16 mouse cellular contexts compared by ENCODE assay signal in the genomic region with DNA sequence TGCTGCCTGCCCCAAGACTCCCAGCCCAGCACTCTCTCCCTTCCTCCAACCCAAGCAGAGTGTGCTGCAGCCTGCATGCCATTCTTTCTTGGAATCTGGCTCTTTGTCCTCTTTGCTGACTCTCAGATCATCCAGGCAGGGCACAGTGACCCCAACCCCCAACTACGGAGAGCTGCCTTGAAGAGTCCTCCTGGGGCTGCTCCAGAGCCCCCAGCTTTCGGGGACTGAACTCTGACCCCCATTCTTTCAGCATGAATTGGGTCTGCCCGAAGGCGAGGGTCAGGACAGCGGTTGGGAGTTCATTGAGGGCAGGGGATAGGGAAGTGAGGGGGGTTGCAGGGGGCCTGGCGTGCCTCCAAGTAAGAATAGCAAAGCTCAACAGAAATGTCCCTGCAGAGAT. TPM values are rescaled to one million over a fixed set of nuclear protein-coding genes. Genes with fewer than 3 reads are reported as not detected.
DNase-seq lines count a peak whose midpoint lies in the region; ATAC-seq and TF ChIP-seq lines count a peak whose summit lies in the region.
"Had no signal": no experiment of that assay in that cellular context is flagged by ENCODE, and none has a peak within 500 bp of the region (broad histone marks: within the 10 kb centered on the region; RNA-seq: fewer than 3 reads in every experiment).

No protein-coding gene starts in this region.

- H3K9ac ChIP-seq in heart, embryonic 13.5 days: 0 out of 2 replicates have a peak overlapping the region, but pooled peaks have one; percentile 19
- H3K9ac ChIP-seq in embryonic facial prominence, embryonic 12.5 days: 0 out of 2 replicates have a peak overlapping the region, but pooled peaks have one; percentile 9
- no peak overlapping the region for H3K9ac ChIP-seq in kidney, postnatal 0 days (ENCODE audit: low read depth, low read length)
- H3K9ac ChIP-seq in stomach, postnatal 0 days (ENCODE audit: low read length): no peak overlapping the region
- H3K9ac ChIP-seq: midbrain, embryonic 13.5 days had no signal

- DNase-seq in heart, adult 18-20 months: no peak
- peak; percentile 39 for DNase-seq in Muller cell, postnatal 12 days (ENCODE audit: inconsistent ontology term)
- DNase-seq in kidney, postnatal 0 days (ENCODE audit: low spot score): no peak
- DNase-seq in testis, postnatal 10 days (ENCODE audit: low spot score): no peak
- DNase-seq in stomach, postnatal 0 days (ENCODE audit: low spot score): no peak
- no peak for DNase-seq in adrenal gland, postnatal 25 days
- DNase-seq: adrenal gland, postnatal 10 days; cerebellum, postnatal 10 days; gastrocnemius, postnatal 14 days; lung, postnatal 36 days had no signal

- TF ChIP-seq CTCF in kidney, postnatal 0 days (IDR thresholded peaks at IDR 0.05; ENCODE audit: low read depth): no peak
- TF ChIP-seq CTCF in stomach, postnatal 0 days (IDR thresholded peaks at IDR 0.05; ENCODE audit: low read depth): no peak

- TF ChIP-seq EP300 in stomach, postnatal 0 days (optimal IDR thresholded peaks at IDR 0.05): no peak

- no peak overlapping the region for H3K4me2 ChIP-seq in heart, embryonic 13.5 days
- no peak overlapping the region for H3K4me2 ChIP-seq in embryonic facial prominence, embryonic 12.5 days (replicated peaks)
- H3K4me2 ChIP-seq in kidney, postnatal 0 days (ENCODE audit: low read length): no peak overlapping the region
- no peak overlapping the region for H3K4me2 ChIP-seq in stomach, postnatal 0 days (replicated peaks; ENCODE audit: low read depth)
- H3K4me2 ChIP-seq: liver, embryonic 11.5 days; midbrain, embryonic 13.5 days had no signal

- H3K36me3 ChIP-seq in heart, embryonic 13.5 days: no peaks in the 10 kb centered on the region
- H3K36me3 ChIP-seq in embryonic facial prominence, embryonic 12.5 days: no peaks in the 10 kb centered on the region
- no peaks in the 10 kb centered on the region for H3K36me3 ChIP-seq in kidney, postnatal 0 days (ENCODE audit: insufficient read depth, low read length)
- H3K36me3 ChIP-seq in stomach, postnatal 0 days (ENCODE audit: control insufficient read depth, insufficient read depth, low read length): no peaks in the 10 kb centered on the region
- H3K36me3 ChIP-seq: midbrain, embryonic 13.5 days had no signal

- H3K27ac ChIP-seq in heart, embryonic 13.5 days (replicated peaks): no peak overlapping the region
- H3K27ac ChIP-seq in embryonic facial prominence, embryonic 12.5 days: no peak overlapping the region
- no peak overlapping the region for H3K27ac ChIP-seq in kidney, postnatal 0 days
- no peak overlapping the region for H3K27ac ChIP-seq in stomach, postnatal 0 days (replicated peaks)
- H3K27ac ChIP-seq: layer of hippocampus, adult 2 months; midbrain, embryonic 13.5 days had no signal

- peaks cover 54% of the 10 kb centered on the region for H3K27me3 ChIP-seq in heart, embryonic 13.5 days (replicated peaks)
- H3K27me3 ChIP-seq in embryonic facial prominence, embryonic 12.5 days: peaks cover 15% of the 10 kb centered on the region
- peaks cover 2% of the 10 kb centered on the region; the same call in 1 of the 2 replicates for H3K27me3 ChIP-seq in kidney, postnatal 0 days (ENCODE audit: insufficient read depth, low read length)
- peaks cover 3% of the 10 kb centered on the region; the same call in 1 of the 2 replicates for H3K27me3 ChIP-seq in stomach, postnatal 0 days (ENCODE audit: control insufficient read depth, insufficient read depth, low read length)

- H3K4me1 ChIP-seq in heart, embryonic 13.5 days: peaks cover 16% of the 10 kb centered on the region
- peaks cover 16% of the 10 kb centered on the region; the same call in 1 of the 2 replicates for H3K4me1 ChIP-seq in embryonic facial prominence, embryonic 12.5 days
- H3K4me1 ChIP-seq in kidney, postnatal 0 days (replicated peaks; ENCODE audit: insufficient read depth, low read length): peaks cover 2% of the 10 kb centered on the region; the same call in 1 of the 2 replicates
- no peaks in the 10 kb centered on the region for H3K4me1 ChIP-seq in stomach, postnatal 0 days (replicated peaks; ENCODE audit: control insufficient read depth, insufficient read depth)

- no peak overlapping the region for H3K4me3 ChIP-seq in heart, embryonic 13.5 days
- H3K4me3 ChIP-seq in embryonic facial prominence, embryonic 12.5 days: no peak overlapping the region
- no peak overlapping the region for H3K4me3 ChIP-seq in kidney, postnatal 0 days (replicated peaks; ENCODE audit: low read depth, low read length)
- no peak overlapping the region for H3K4me3 ChIP-seq in stomach, postnatal 0 days (ENCODE audit: low read depth, low read length)
- H3K4me3 ChIP-seq: layer of hippocampus, adult 2 months; midbrain, embryonic 13.5 days had no signal

- WGBS in heart, embryonic 13.5 days: 53% methylated on average over 6 of the region's 6 CpGs
- WGBS in embryonic facial prominence, embryonic 12.5 days: 15% methylated on average over 6 of the region's 6 CpGs
- WGBS in kidney, postnatal 0 days: 30% methylated on average over 6 of the region's 6 CpGs
- 32% methylated on average over 6 of the region's 6 CpGs for WGBS in stomach, postnatal 0 days

- no peaks in the 10 kb centered on the region for H3K9me3 ChIP-seq in heart, embryonic 13.5 days
- H3K9me3 ChIP-seq in embryonic facial prominence, embryonic 12.5 days: no peaks in the 10 kb centered on the region
- no peaks in the 10 kb centered on the region for H3K9me3 ChIP-seq in kidney, postnatal 0 days (replicated peaks; ENCODE audit: low read length)
- H3K9me3 ChIP-seq in stomach, postnatal 0 days (ENCODE audit: control insufficient read depth, low read length): no peaks in the 10 kb centered on the region
- H3K9me3 ChIP-seq: midbrain, embryonic 13.5 days had no signal

- ATAC-seq in heart, embryonic 13.5 days (ENCODE audit: extremely low read depth, insufficient number of reproducible peaks, low FRiP score, low TSS enrichment): no peak
- no peak for ATAC-seq in embryonic facial prominence, embryonic 12.5 days (ENCODE audit: insufficient number of reproducible peaks, insufficient read depth, low FRiP score, low TSS enrichment)
- peak; percentile 72; the same call in 1 of the 2 replicates for ATAC-seq in kidney, postnatal 0 days (replicated peaks; ENCODE audit: low FRiP score, low read depth)
- ATAC-seq in stomach, postnatal 0 days (ENCODE audit: low FRiP score, low TSS enrichment): no peak
- ATAC-seq: inflammation-experienced regulatory T-cells, adult 6 months; midbrain, embryonic 13.5 days had no signal

RNA-seq across cellular contexts. Expression of a gene that starts 5.0 kb away (rescaled TPM):
- polyA plus RNA-seq in heart, embryonic 13.5 days (2015; fragmentation: Nextera tagmentation; extraction: Ambion mirVana): 17.6 and 19.7 TPM in 2 replicates
- not detected for total RNA-seq in heart, adult 18-20 months (2021)
- 542 and 609 TPM in 2 replicates for polyA plus RNA-seq in embryonic facial prominence, embryonic 12.5 days (2016; fragmentation: Nextera tagmentation; extraction: Ambion mirVana)
- polyA plus RNA-seq in kidney, postnatal 0 days (2015; fragmentation: Nextera tagmentation; extraction: Ambion mirVana): 14.3 and 18.0 TPM in 2 replicates
- 2.8 and 4.1 TPM in 2 replicates for polyA plus RNA-seq in stomach, postnatal 0 days (2015; fragmentation: Nextera tagmentation; extraction: Ambion mirVana)
- 8.4 and 9.5 TPM in 2 replicates for total RNA-seq in adrenal gland, postnatal 25 days (2021)
- polyA plus RNA-seq: inflammation-experienced regulatory T-cells, adult 6 months had no signal

RNA-seq across cellular contexts. Expression of a gene that starts 25.3 kb away (rescaled TPM):
- polyA plus RNA-seq in heart, embryonic 13.5 days (2015; fragmentation: Nextera tagmentation; extraction: Ambion mirVana): 91.9 and 102 TPM in 2 replicates
- total RNA-seq in heart, adult 18-20 months (2021): 10 to 100 TPM; 28.9 to 37.4 TPM
- 151 and 155 TPM in 2 replicates for polyA plus RNA-seq in embryonic facial prominence, embryonic 12.5 days (2016; fragmentation: Nextera tagmentation; extraction: Ambion mirVana)
- 155 and 166 TPM in 2 replicates for polyA plus RNA-seq in kidney, postnatal 0 days (2015; fragmentation: Nextera tagmentation; extraction: Ambion mirVana)
- 129 and 132 TPM in 2 replicates for polyA plus RNA-seq in stomach, postnatal 0 days (2015; fragmentation: Nextera tagmentation; extraction: Ambion mirVana)
- total RNA-seq in adrenal gland, postnatal 25 days (2021): 63.7 and 72.0 TPM in 2 replicates

Comparison
In these comparisons a context has a peak if more than half of its experiments do, and no peak if none do; other contexts are left out.
1. H3K9ac ChIP-seq: peak in heart, embryonic 13.5 days (single experiment) and embryonic facial prominence, embryonic 12.5 days (single experiment); none in kidney, postnatal 0 days (single experiment) and stomach, postnatal 0 days (single experiment).
2. RNA of a gene that starts 5.0 kb away (polyA plus RNA-seq): 542 to 609 TPM in embryonic facial prominence, embryonic 12.5 days; 17.6 to 19.7 TPM in heart, embryonic 13.5 days, 14.3 to 18.0 TPM in kidney, postnatal 0 days and 2.8 to 4.1 TPM in stomach, postnatal 0 days; every median in the first group is over 10 times any median in the second.